Mouse (Mus musculus) neural tube, embryonic 11.5 days (tissue): ENCODE data around the gene Tnfaip6. TPM values are rescaled to one million over a fixed set of nuclear protein-coding genes. Genes with fewer than 3 reads are reported as not detected.

ENCODE experiments used
- ATAC-seq: fragments of 200-750 bp; cut with Nextera tagmentation; 2 replicates; pipeline ENCODE4 v1.8.0; 2017; ENCODE audit warnings: moderate number of reproducible peaks, mild to moderate bottlenecking, moderate TSS enrichment, moderate library complexity; ENCODE audit not compliant: insufficient read depth, low FRiP score, low TSS enrichment
- DNase-seq: peaks from one replicate; pipeline ENCODE4 v3.0.0-alpha.2; 2015; ENCODE audit warnings: low spot score
- H3K27ac ChIP-seq: fragments of 300-500 bp; sonication (generic); 2 replicates; pipeline ENCODE4 v1.5.1; 2014; ENCODE audit warnings: low read depth, mild to moderate bottlenecking, low read length
- H3K27me3 ChIP-seq: fragments of 300-500 bp; sonication (generic); 2 replicates; pipeline ENCODE4 v1.6.1; 2014; ENCODE audit warnings: mild to moderate bottlenecking, low read length, mixed read lengths; ENCODE audit not compliant: control insufficient read depth, insufficient read depth
- H3K36me3 ChIP-seq: fragments of 300-500 bp; sonication (generic); 2 replicates; pipeline ENCODE4 v1.6.1; 2014; ENCODE audit warnings: mild to moderate bottlenecking, low read length, moderate library complexity, mixed read lengths; ENCODE audit not compliant: control insufficient read depth, insufficient read depth
- H3K4me1 ChIP-seq: fragments of 300-500 bp; sonication (generic); 2 replicates; pipeline ENCODE4 v1.6.1; 2014; ENCODE audit warnings: low read length, mixed read lengths; ENCODE audit not compliant: control insufficient read depth, insufficient read depth
- H3K4me2 ChIP-seq: fragments of 300-500 bp; sonication (generic); 2 replicates; pipeline ENCODE4 v1.6.1; 2014; ENCODE audit warnings: low read depth, mild to moderate bottlenecking, moderate library complexity
- H3K4me3 ChIP-seq: fragments of 300-500 bp; sonication (generic); 2 replicates; pipeline ENCODE4 v1.5.1; 2014; ENCODE audit warnings: low read depth, low read length
- H3K9ac ChIP-seq: fragments of 300-500 bp; sonication (generic); 2 replicates; pipeline ENCODE4 v1.6.1; 2014; ENCODE audit warnings: mild to moderate bottlenecking, low read length
- H3K9me3 ChIP-seq: fragments of 300-500 bp; sonication (generic); 2 replicates; pipeline ENCODE4 v1.6.1; 2016; ENCODE audit warnings: low read length; ENCODE audit not compliant: control insufficient read depth
- WGBS: fragments of 180-500 bp; shearing (Covaris S2); extraction: QIAGEN DNeasy Blood & Tissue Kit; methylation state at CpG from one replicate; pipeline ENCODE4 v1.1.7; 2014; 5-methylcytosine and 5-hydroxymethylcytosine counted together
- polyA plus RNA-seq: library from polyadenylated mRNA; unstranded; fragments of >200 nt; fragmentation: Nextera tagmentation; extraction: Ambion mirVana; gene quantifications from 2 replicates; pipeline ENCODE4 v1.2.1, GENCODE M21; 2014

Gene Tnfaip6
- polyA plus RNA-seq, 1 experiment from 2014 or later, result 18.1 TPM

DNA sequence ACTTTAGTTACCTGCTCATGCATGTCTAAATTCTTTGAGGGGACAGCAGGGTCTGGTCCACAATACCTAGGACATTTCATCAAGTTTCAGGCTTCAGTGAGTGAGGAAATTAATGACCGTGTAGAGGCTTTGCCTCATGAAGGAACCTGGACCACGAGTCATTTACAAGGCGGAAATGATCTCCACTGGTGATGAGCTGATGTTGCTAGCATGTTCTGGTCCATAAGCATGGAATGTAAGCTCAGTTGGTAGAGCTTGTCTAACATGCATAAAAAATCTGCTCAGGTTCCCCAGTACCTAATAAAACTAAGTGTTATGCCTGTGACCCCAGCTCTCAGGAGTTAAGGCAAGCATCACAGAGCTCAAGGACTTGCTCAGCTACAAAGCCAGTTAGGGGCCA, 4.3 kb downstream of the Tnfaip6 start:
- H3K9ac ChIP-seq, result no peak overlapping the region
- no peaks in the 10 kb centered on the region for H3K27me3 ChIP-seq
- H3K27ac ChIP-seq, result no peak overlapping the region
- H3K4me1 ChIP-seq, result peaks cover 2% of the 10 kb centered on the region; the same call in 1 of the 2 replicates
- WGBS, result 86% methylated on average over 3 of the region's 3 CpGs
- peaks cover 2% of the 10 kb centered on the region; the same call in 1 of the 2 replicates for H3K36me3 ChIP-seq
- no peak overlapping the region for H3K4me2 ChIP-seq
- H3K9me3 ChIP-seq, result no peaks in the 10 kb centered on the region
- ATAC-seq (no peak), DNase-seq (no peak)
- no peak overlapping the region for H3K4me3 ChIP-seq

DNA sequence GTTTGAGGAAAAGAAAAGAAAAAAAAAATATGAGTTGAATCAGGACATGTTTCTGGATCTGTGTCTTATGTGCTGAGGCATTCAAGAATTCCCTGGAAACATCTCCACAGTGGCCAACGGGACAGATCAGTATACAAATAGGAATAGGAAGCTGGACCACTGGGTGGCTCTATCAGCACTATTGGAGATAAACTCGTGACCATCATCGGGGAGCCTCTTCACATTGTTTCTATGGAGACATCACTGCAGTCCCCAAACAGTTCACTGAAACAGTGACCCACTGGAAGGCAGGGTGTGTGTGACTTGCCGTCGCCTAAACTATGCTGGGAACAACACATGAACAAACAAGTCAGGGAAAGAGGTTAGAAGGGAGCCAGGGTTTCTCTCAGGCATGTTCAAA, 4.9 kb downstream of the Tnfaip6 start:
- Histone ChIP-seq H3K27me3 (no peaks in the 10 kb centered on the region), H3K36me3 (peaks cover 2% of the 10 kb centered on the region; the same call in 1 of the 2 replicates), H3K4me3 (no peak overlapping the region), H3K27ac (no peak overlapping the region), H3K9ac (no peak overlapping the region), H3K4me2 (no peak overlapping the region), H3K9me3 (no peaks in the 10 kb centered on the region), H3K4me1 (no peaks in the 10 kb centered on the region)
- ATAC-seq (no peak), DNase-seq (no peak)
- WGBS, result 84% methylated on average over 5 of the region's 5 CpGs

DNA sequence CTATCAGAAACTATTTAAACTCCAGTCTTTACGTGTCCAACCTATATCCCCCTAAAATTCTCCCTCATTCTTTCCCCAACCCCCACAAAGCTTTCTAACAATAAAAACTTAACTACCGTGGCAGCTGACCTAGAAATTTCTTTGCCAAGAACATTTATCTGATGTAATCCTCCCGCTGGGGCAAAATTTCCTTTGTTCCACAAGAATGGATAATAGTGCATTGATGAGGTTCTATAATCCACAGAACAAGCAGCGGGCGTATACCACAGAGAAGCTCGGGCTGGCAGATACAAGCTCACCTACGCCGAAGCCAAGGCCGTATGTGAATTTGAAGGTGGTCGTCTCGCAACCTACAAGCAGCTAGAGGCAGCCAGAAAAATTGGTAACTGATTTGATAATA, 5.7 kb downstream of the Tnfaip6 start:
- Histone ChIP-seq H3K4me2 (no peak overlapping the region), H3K9ac (no peak overlapping the region), H3K4me3 (no peak overlapping the region), H3K36me3 (peaks cover 2% of the 10 kb centered on the region; the same call in 1 of the 2 replicates), H3K4me1 (no peaks in the 10 kb centered on the region), H3K27me3 (no peaks in the 10 kb centered on the region), H3K9me3 (no peaks in the 10 kb centered on the region), H3K27ac (no peak overlapping the region)
- 90% methylated on average over 11 of the region's 11 CpGs for WGBS
- DNase-seq (no peak), ATAC-seq (no peak)

DNA sequence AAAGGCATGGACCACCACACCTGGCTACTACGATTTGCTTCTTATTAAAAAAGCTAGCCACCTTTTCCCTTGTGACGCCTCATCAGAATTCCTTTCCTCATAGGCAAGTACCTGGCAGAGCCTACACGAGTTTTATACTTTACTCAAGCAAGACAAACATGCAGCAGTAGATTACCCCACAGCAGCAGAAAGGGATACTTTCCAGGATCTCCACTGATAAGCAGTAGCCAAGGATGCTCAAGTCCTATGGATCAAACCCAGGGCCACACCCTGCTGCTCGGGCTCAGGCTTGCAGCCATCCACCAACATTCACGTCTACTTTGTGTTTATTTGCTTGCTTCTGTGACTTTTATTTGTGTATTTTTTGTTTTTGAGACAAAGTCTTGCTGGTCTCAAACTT, 8.2 kb downstream of the Tnfaip6 start:
- no peak for DNase-seq
- H3K9me3 ChIP-seq, result no peaks in the 10 kb centered on the region
- H3K9ac ChIP-seq, result no peak overlapping the region

DNA sequence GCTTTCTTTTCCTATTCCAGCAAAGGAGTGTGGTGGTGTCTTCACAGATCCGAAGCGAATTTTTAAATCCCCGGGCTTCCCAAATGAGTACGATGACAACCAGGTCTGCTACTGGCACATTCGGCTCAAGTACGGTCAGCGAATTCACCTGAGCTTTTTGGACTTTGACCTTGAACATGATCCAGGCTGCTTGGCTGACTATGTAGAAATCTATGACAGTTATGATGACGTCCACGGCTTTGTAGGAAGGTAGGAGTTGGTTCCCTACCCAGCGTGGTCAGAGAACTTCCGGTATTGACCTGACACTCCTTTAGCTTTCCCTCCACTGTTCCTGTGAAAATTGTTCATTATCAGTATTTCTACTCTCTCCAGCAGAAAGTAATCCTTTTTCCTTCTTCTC, 13.0 kb downstream of the Tnfaip6 start:
- no peak overlapping the region for H3K4me3 ChIP-seq
- no peaks in the 10 kb centered on the region for H3K27me3 ChIP-seq
- H3K27ac ChIP-seq, result no peak overlapping the region
- DNase-seq (no peak), ATAC-seq (no peak)
- no peaks in the 10 kb centered on the region for H3K4me1 ChIP-seq
- H3K9me3 ChIP-seq, result no peaks in the 10 kb centered on the region
- WGBS, result 95% methylated on average over 11 of the region's 11 CpGs
- peaks cover 2% of the 10 kb centered on the region; the same call in 1 of the 2 replicates for H3K36me3 ChIP-seq
- H3K4me2 ChIP-seq, result no peak overlapping the region
- no peak overlapping the region for H3K9ac ChIP-seq

More for the DNA sequence above, 8.2 kb downstream of the Tnfaip6 start:
- no peak for ATAC-seq
- no peak overlapping the region for H3K27ac ChIP-seq
- no peaks in the 10 kb centered on the region for H3K27me3 ChIP-seq
- WGBS, result 89% methylated on average over 5 of the region's 5 CpGs
- no peaks in the 10 kb centered on the region for H3K4me1 ChIP-seq
- H3K4me3 ChIP-seq, result no peak overlapping the region
- H3K4me2 ChIP-seq, result no peak overlapping the region
- peaks cover 2% of the 10 kb centered on the region; the same call in 1 of the 2 replicates for H3K36me3 ChIP-seq

DNA sequence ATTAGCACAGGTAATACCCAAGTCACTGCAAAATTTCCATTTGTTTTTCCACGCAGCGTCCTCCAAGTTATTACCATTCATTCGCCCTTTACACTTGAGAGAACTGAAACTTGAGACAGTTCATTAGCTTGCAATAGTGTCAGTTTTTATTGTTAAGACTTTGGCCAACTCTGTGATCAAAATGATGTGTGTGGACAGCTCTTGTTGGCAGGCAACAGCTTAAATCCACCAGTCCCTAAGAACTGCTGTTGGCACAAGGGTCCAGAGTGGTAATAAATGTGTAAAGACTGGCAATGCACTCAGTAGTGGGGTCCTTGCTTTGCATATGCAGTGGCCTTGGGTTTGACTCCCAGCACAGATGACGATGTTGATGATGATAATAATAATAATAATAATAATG, 14.5 kb downstream of the Tnfaip6 start:
- Histone ChIP-seq H3K9ac (no peak overlapping the region), H3K4me3 (no peak overlapping the region), H3K27me3 (no peaks in the 10 kb centered on the region), H3K36me3 (no peaks in the 10 kb centered on the region; the same call in 1 of the 2 replicates), H3K27ac (no peak overlapping the region), H3K4me1 (no peaks in the 10 kb centered on the region), H3K4me2 (no peak overlapping the region), H3K9me3 (no peaks in the 10 kb centered on the region)
- DNase-seq, result no peak
- no peak for ATAC-seq
- WGBS, result 83% methylated on average over 4 of the region's 4 CpGs

DNA sequence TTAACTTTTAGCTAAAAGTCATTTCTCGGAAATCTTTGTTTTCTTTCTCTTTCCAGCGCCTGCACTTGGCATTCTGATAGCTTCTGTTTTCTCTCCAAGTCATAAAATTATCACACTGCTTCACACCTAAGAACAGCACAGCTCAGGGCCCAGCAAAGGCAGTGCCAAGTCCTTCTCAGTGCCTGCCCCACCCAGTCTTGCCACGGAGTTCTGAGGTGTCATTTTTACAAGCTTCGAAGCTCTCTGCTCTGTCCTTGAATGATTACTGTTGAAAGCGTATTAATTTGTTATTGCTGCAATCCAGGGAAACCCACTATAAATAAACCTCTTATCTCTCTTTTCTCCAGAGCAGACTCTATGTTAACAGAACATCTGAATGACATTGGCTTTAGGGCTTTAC, 15.7 kb downstream of the Tnfaip6 start:
- H3K4me2 ChIP-seq, result no peak overlapping the region
- no peak overlapping the region for H3K9ac ChIP-seq
- WGBS, result 48% methylated on average over 5 of the region's 5 CpGs
- H3K27ac ChIP-seq, result no peak overlapping the region
- ATAC-seq (no peak), DNase-seq (no peak)
- H3K27me3 ChIP-seq, result no peaks in the 10 kb centered on the region
- no peak overlapping the region for H3K4me3 ChIP-seq
- H3K9me3 ChIP-seq, result no peaks in the 10 kb centered on the region
- H3K4me1 ChIP-seq, result no peaks in the 10 kb centered on the region
- H3K36me3 ChIP-seq, result no peaks in the 10 kb centered on the region

DNA sequence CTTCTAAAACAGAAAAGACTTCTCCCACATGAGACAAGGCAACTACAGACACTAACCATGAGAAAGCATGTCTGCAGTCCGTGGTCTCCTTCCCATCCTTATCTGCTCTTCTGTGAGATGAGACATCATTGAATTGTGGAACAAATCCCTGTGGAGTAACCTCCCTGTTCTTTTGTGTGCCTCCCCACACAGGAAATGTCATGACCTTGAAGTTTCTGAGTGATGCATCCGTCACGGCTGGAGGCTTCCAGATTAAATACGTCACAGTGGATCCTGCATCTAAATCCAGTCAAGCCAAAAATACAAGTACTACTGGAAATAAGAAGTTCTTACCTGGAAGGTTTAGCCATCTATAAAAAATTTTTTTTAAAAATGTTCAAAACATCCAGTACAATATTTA, 17.8 kb downstream of the Tnfaip6 start:
- H3K4me2 ChIP-seq, result no peak overlapping the region
- no peaks in the 10 kb centered on the region for H3K9me3 ChIP-seq
- H3K4me3 ChIP-seq, result no peak overlapping the region
- H3K27ac ChIP-seq, result no peak overlapping the region
- DNase-seq (no peak), ATAC-seq (no peak)
- H3K9ac ChIP-seq, result no peak overlapping the region
- H3K27me3 ChIP-seq, result no peaks in the 10 kb centered on the region
- H3K36me3 ChIP-seq, result no peaks in the 10 kb centered on the region
- WGBS, result 48% methylated on average over 4 of the region's 4 CpGs
- H3K4me1 ChIP-seq, result no peaks in the 10 kb centered on the region

DNA sequence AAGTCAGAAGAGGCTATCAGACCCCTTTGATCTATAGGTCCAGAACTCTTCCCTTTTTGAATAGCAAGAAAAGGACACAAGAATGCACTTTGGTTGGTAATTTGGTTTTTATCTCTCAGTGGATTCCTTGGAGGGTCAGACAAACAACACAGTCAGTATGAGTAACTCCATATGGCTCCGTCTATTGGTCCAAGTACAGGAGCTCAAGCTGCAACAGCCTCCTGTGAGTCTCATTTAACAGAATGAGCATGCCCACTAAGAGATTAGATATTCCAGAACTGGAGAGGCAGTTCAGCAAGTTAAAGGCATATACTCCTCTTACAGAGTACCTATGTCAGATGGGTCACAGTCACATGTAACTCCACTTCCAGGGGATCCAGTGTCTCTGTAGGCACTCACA, 19.3 kb downstream of the Tnfaip6 start:
- Histone ChIP-seq H3K27ac (no peak overlapping the region), H3K4me3 (no peak overlapping the region), H3K4me1 (no peaks in the 10 kb centered on the region), H3K9me3 (no peaks in the 10 kb centered on the region), H3K36me3 (no peaks in the 10 kb centered on the region), H3K4me2 (no peak overlapping the region), H3K9ac (no peak overlapping the region), H3K27me3 (no peaks in the 10 kb centered on the region)
- no peak for DNase-seq
- ATAC-seq, result no peak
- 79% methylated on average over 1 of the region's 1 CpGs for WGBS
